Mouse (Mus musculus) CH12.LX (cell line): Measurements from ENCODE around the gene Asb15. TPM values are rescaled to one million over a fixed set of nuclear protein-coding genes. Genes with fewer than 3 reads are reported as not detected.

Experiments
- DNase-seq: peaks from one replicate; pipeline ENCODE4 v3.0.0-alpha.2; 2013; ENCODE audit errors: extremely low read depth
- H3K27ac ChIP-seq: 2 replicates; pipeline ENCODE4 v1.5.1; 2012; ENCODE audit warnings: low read depth, mild to moderate bottlenecking, control low read depth, moderate library complexity; ENCODE audit not compliant: insufficient read depth
- H3K27me3 ChIP-seq: replicated peaks from 2 replicates; pipeline ENCODE3; 2012; ENCODE audit warnings: inconsistent platforms
- H3K36me3 ChIP-seq, 2 experiments: replicated peaks in 1 of 2; 2 replicates each; pipeline versions ENCODE3 to v1.6.1; 2012; ENCODE audit warnings: inconsistent platforms in 1 of 2, low read length in 1 of 2, mild to moderate bottlenecking in 1 of 2, mixed read lengths in 1 of 2, moderate library complexity in 1 of 2; ENCODE audit not compliant: control insufficient read depth in 1 of 2, insufficient read depth in 1 of 2
- H3K4me1 ChIP-seq, 2 experiments: 2 replicates each; pipeline ENCODE4 v1.6.1; 2012; ENCODE audit warnings: inconsistent platforms in 1 of 2, moderate library complexity in 1 of 2; ENCODE audit not compliant: insufficient read depth in 2 of 2, control insufficient read depth in 1 of 2
- H3K4me2 ChIP-seq: 2 replicates; pipeline ENCODE4 v1.6.1; 2012; ENCODE audit warnings: low read depth, mild to moderate bottlenecking, control low read depth; ENCODE audit not compliant: poor library complexity, insufficient read depth, severe bottlenecking
- H3K4me3 ChIP-seq, 3 experiments: fragments of 150-350 bp in 1 of 3; sonication (generic) in 1 of 3; replicated peaks in 1 of 3; 2 replicates each; pipeline versions ENCODE3 to v1.5.1; 2011 to 2012; ENCODE audit warnings: low read depth in 2 of 3, low read length in 2 of 3, mild to moderate bottlenecking in 2 of 3, moderate library complexity in 2 of 3, control low read depth in 1 of 3, improper control_type of control experiment in 1 of 3, inconsistent platforms in 1 of 3, mixed read lengths in 1 of 3; ENCODE audit not compliant: poor library complexity in 1 of 3
- H3K79me2 ChIP-seq: replicated peaks from 2 replicates; pipeline ENCODE4 v1.6.1; 2012; ENCODE audit warnings: mild to moderate bottlenecking, moderate library complexity; ENCODE audit not compliant: control insufficient read depth, poor library complexity, insufficient read depth, severe bottlenecking; ENCODE audit errors: extremely low read depth
- H3K9ac ChIP-seq: 2 replicates; pipeline ENCODE4 v1.6.1; 2012; ENCODE audit warnings: low read depth, mild to moderate bottlenecking, control low read depth, moderate library complexity; ENCODE audit not compliant: insufficient read depth
- H3K9me3 ChIP-seq: replicated peaks from 2 replicates; pipeline ENCODE3; 2012; ENCODE audit warnings: low read length, inconsistent platforms, mixed read lengths
- CHD1 ChIP-seq: IDR thresholded peaks from 2 replicates; pipeline ENCODE4 v1.6.1; 2012; ENCODE audit warnings: low read depth, low read length, improper control_type of control experiment, inconsistent platforms
- CHD2 ChIP-seq: IDR thresholded peaks from 2 replicates; pipeline ENCODE4 v1.6.1; 2011; ENCODE audit warnings: low read length, improper control_type of control experiment
- CTCF ChIP-seq, 2 experiments: IDR thresholded peaks in 1 of 2; conservative IDR thresholded peaks in 1 of 2; 2 replicates each; pipeline ENCODE4 v1.5.1; 2011 to 2012; ENCODE audit warnings: low read depth in 2 of 2, low read length in 2 of 2, improper control_type of control experiment in 1 of 2, inconsistent platforms in 1 of 2, mild to moderate bottlenecking in 1 of 2, moderate library complexity in 1 of 2
- E2F4 ChIP-seq: IDR thresholded peaks from 2 replicates; pipeline ENCODE4 v1.6.1; 2011; ENCODE audit warnings: low read depth, low read length, improper control_type of control experiment; ENCODE audit not compliant: insufficient replicate concordance
- EP300 ChIP-seq: IDR thresholded peaks from 2 replicates; pipeline ENCODE4 v1.6.1; 2011; ENCODE audit warnings: low read length, improper control_type of control experiment
- ETS1 ChIP-seq: conservative IDR thresholded peaks from 2 replicates; pipeline ENCODE4 v1.6.1; 2012; ENCODE audit warnings: low read depth, mild to moderate bottlenecking, inconsistent platforms, low read length, improper control_type of control experiment, moderate library complexity
- HCFC1 ChIP-seq: IDR thresholded peaks from 2 replicates; pipeline ENCODE4 v1.6.1; 2012; ENCODE audit warnings: low read depth, mild to moderate bottlenecking, inconsistent platforms, low read length, improper control_type of control experiment
- IRF4 ChIP-seq: IDR thresholded peaks from 2 replicates; pipeline ENCODE4 v1.6.1; 2014; ENCODE audit warnings: low read depth, mild to moderate bottlenecking, inconsistent platforms, low read length, improper control_type of control experiment
- JUN ChIP-seq: IDR thresholded peaks from 2 replicates; pipeline ENCODE4 v1.6.1; 2011; ENCODE audit warnings: low read depth, mild to moderate bottlenecking, low read length, improper control_type of control experiment, moderate library complexity; ENCODE audit not compliant: insufficient read depth
- KAT2A ChIP-seq: IDR thresholded peaks from 2 replicates; pipeline ENCODE4 v1.6.1; 2012; ENCODE audit warnings: low read length, improper control_type of control experiment, inconsistent platforms; ENCODE audit not compliant: insufficient replicate concordance
- MAX ChIP-seq: IDR thresholded peaks from 2 replicates; pipeline ENCODE4 v1.6.1; 2011; ENCODE audit warnings: low read length, improper control_type of control experiment
- MEF2A ChIP-seq: IDR thresholded peaks from 2 replicates; pipeline ENCODE4 v1.6.1; 2014; ENCODE audit warnings: low read depth, mild to moderate bottlenecking, inconsistent platforms, low read length, improper control_type of control experiment, borderline replicate concordance
- MXI1 ChIP-seq: IDR thresholded peaks from 2 replicates; pipeline ENCODE4 v1.6.1; 2011; ENCODE audit warnings: mild to moderate bottlenecking, low read depth, low read length, improper control_type of control experiment
- MYC ChIP-seq: IDR thresholded peaks from 2 replicates; pipeline ENCODE4 v1.6.1; 2011; ENCODE audit warnings: low read depth, mild to moderate bottlenecking, improper control_type of control experiment, low read length
- NELFE ChIP-seq: IDR thresholded peaks from 2 replicates; pipeline ENCODE4 v1.6.1; 2011; ENCODE audit warnings: low read depth, low read length, improper control_type of control experiment
- NRF1 ChIP-seq: IDR thresholded peaks from 2 replicates; pipeline ENCODE4 v1.6.1; 2014; ENCODE audit warnings: low read depth, mild to moderate bottlenecking, inconsistent platforms, low read length, improper control_type of control experiment, moderate library complexity
- PAX5 ChIP-seq: IDR thresholded peaks from 2 replicates; pipeline ENCODE4 v1.6.1; 2012; ENCODE audit warnings: low read length, inconsistent platforms, mixed read lengths
- POLR2A ChIP-seq: IDR thresholded peaks from 2 replicates; pipeline ENCODE4 v1.6.1; 2011; ENCODE audit warnings: low read depth, mild to moderate bottlenecking, improper control_type of control experiment, low read length
- POLR2AphosphoS2 ChIP-seq: IDR thresholded peaks from 2 replicates; pipeline ENCODE4 v1.6.1; 2011; ENCODE audit warnings: low read depth, low read length, improper control_type of control experiment
- RAD21 ChIP-seq: IDR thresholded peaks from 2 replicates; pipeline ENCODE4 v1.6.1; 2011; ENCODE audit warnings: low read depth, mild to moderate bottlenecking, low read length, improper control_type of control experiment, moderate library complexity
- RCOR1 ChIP-seq: conservative IDR thresholded peaks from 2 replicates; pipeline ENCODE4 v1.6.1; 2012; ENCODE audit warnings: low read depth, mild to moderate bottlenecking, inconsistent platforms, low read length, improper control_type of control experiment
- SMC3 ChIP-seq: IDR thresholded peaks from 2 replicates; pipeline ENCODE4 v1.6.1; 2011; ENCODE audit warnings: low read depth, low read length, improper control_type of control experiment
- TBP ChIP-seq: conservative IDR thresholded peaks from 2 replicates; pipeline ENCODE4 v1.6.1; 2011; ENCODE audit warnings: low read depth, low read length, improper control_type of control experiment
- ZC3H11A ChIP-seq: IDR thresholded peaks from 2 replicates; pipeline ENCODE4 v1.6.1; 2012; ENCODE audit warnings: low read depth, mild to moderate bottlenecking, inconsistent platforms, low read length, improper control_type of control experiment
- ZKSCAN1 ChIP-seq: IDR thresholded peaks from 2 replicates; pipeline ENCODE4 v1.6.1; 2012; ENCODE audit warnings: low read depth, inconsistent platforms, low read length, improper control_type of control experiment, borderline replicate concordance
- ZMIZ1 ChIP-seq: IDR thresholded peaks from 2 replicates; pipeline ENCODE4 v1.6.1; 2012; ENCODE audit warnings: low read depth, mild to moderate bottlenecking, inconsistent platforms, low read length, improper control_type of control experiment
- dilution Hi-C: fragments of 300-500 bp; cut with MboI; formaldehyde crosslinking; loops from 2 replicates; pipeline ENCODE4 v1.14.3; 2020; ENCODE audit warnings: low sequenced_read_pairs; ENCODE audit not compliant: extremely low pct_unique_long_range_greater_than_20kb, extremely low pct_ligation_motif_present
- in situ Hi-C: fragments of 300-500 bp; cut with MboI; formaldehyde crosslinking; loops from 3 replicates; pipeline ENCODE4 v1.14.3; 2019; ENCODE audit warnings: low sequenced_read_pairs, low pct_ligation_motif_present, low pct_unique_long_range_greater_than_20kb, mixed read lengths
- polyA plus RNA-seq: library from polyadenylated mRNA; unstranded; fragments of >175 nt; gene quantifications from 2 replicates; pipeline ENCODE4 v1.2.1, GENCODE M21; 2012; ENCODE audit warnings: low read depth; ENCODE audit not compliant: insufficient read length
- total RNA-seq, 2 experiments: library from RNA; depleted of rRNA; stranded (reverse); fragments of 300-350 nt in 1 of 2; fragments of >200 nt in 1 of 2; gene quantifications; 2 replicates each; pipeline ENCODE4 v1.2.3; 2012 to 2014

Asb15 gene
- total and polyA plus RNA-seq, 3 experiments = 0.10 TPM; not detected in 2

DNA sequence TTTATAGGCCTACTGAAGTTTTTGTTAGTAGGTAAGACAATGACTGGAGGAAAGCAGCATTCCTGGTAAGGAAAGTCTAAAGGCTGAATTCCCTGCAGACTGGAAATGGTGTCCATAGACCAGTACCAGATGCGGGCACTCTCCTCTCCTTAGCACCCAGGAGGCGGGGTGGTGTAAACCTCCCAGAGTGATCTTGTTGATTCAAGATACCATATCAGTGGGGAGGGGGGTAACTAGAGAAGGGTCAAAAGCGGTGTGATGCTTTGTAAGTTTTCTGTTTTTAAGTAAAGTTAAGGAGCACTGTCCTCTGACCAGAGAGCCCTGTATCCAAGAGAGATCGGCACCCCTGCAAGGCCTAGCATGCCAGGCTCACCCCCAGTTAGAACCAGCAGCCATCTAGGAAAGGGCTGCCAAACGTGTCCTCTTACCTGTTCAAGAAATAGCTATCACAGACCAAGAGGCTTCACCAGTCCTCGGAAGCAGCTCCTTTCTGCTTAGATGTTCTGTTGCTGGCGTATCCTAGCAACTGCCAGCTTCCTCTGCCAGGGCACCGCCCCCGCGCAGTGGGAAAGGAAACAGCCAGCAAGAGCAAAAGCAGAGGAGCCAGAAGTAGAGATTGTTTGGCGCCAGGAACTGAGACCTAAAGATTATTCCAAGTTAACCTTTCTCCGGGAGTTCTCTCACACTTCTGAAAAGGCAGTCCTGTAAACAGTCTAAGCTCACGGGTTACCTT lies 13.2 kb upstream of the Asb15 start, which contains the start of gene Iqub:
Gene Iqub (minus strand): TSS at position 516 of the 733 bp plus-strand sequence.
- dilution Hi-C loops = no loop called here
- H3K9me3 ChIP-seq = no peaks in the 10 kb centered on the region
- in situ Hi-C loops = no loop called here
- no peaks in the 10 kb centered on the region for H3K27me3 ChIP-seq
- H3K9ac ChIP-seq = no peak within 1 kb of the TSS
- no peak for TF ChIP-seq ETS1
- TF ChIP-seq HCFC1 = no peak
- TF ChIP-seq IRF4 = no peak
- TF ChIP-seq NRF1 = no peak
- TF ChIP-seq ZKSCAN1 = no peak
- no peak for TF ChIP-seq E2F4
- TF ChIP-seq NELFE = no peak
- H3K36me3 ChIP-seq = peaks cover 9 to 20% of the 10 kb centered on the region in 2 experiments
- H3K27ac ChIP-seq = no peak within 1 kb of the TSS
- no peaks in the 10 kb centered on the region for H3K4me1 ChIP-seq
- no peak within 1 kb of the TSS for H3K4me3 ChIP-seq
- H3K79me2 ChIP-seq = no peaks in the 10 kb centered on the region
- H3K4me2 ChIP-seq = no peak within 1 kb of the TSS
- DNase-seq = no peak

DNA sequence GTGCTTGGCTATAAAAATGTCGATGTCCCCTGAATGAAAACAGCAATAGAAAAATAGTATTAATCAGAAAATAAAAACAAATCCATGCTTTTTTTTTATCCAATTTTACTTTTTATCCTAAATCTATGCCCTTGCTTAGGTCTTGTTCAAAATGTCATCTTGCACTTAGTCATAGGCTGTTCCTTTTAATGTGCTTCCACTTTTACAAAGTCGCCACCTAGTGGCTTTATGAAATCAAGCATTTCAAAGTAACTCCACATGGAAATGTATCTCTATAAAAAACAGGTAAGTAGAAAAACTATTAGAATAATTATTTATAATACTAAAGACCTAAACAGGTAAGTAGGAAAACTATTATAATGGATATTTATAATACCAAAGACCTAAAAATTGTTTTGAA lies 11.7 kb upstream of the Asb15 start:
- Histone ChIP-seq H3K9ac (no peak overlapping the region), H3K4me1 (no peaks in the 10 kb centered on the region), H3K27ac (no peak overlapping the region)
- dilution Hi-C loops = no loop called here
- no peak for DNase-seq
- TF ChIP-seq ZC3H11A (no peak), MYC (no peak), CHD1 (no peak), KAT2A (no peak), MAX (no peak), HCFC1 (no peak), E2F4 (no peak), MEF2A (no peak), PAX5 (no peak), RAD21 (peak; percentile 69), JUN (no peak), POLR2AphosphoS2 (no peak), MXI1 (no peak), TBP (no peak), RCOR1 (no peak), EP300 (no peak), CHD2 (no peak), IRF4 (no peak), SMC3 (peak; percentile 64), POLR2A (no peak), ZMIZ1 (no peak), CTCF (conservative IDR thresholded peaks at IDR 0.05 in 1 of 2, IDR thresholded peaks at IDR 0.05 in 1 of 2; ENCODE audit: low read depth in 2 of 2, low read length in 2 of 2) (peak; percentile 6 to 73; a peak in 3 of 4 replicates), NRF1 (no peak)
- TF ChIP-seq, all 38 proteins: peak for 3
- no peak overlapping the region for H3K4me2 ChIP-seq
- no peaks in the 10 kb centered on the region for H3K79me2 ChIP-seq
- H3K9me3 ChIP-seq = no peaks in the 10 kb centered on the region
- H3K27me3 ChIP-seq = no peaks in the 10 kb centered on the region
- peaks cover 16 to 32% of the 10 kb centered on the region in 2 experiments for H3K36me3 ChIP-seq
- H3K4me3 ChIP-seq = no peak overlapping the region
- in situ Hi-C loops = no loop called here
